Comparison of ENCODE assay signal across 1 mouse cellular context in genomic region chr2:181590471-181590870, GRCm38 (mm10).
TF ChIP-seq lines count a peak whose summit lies in the region.

No protein-coding gene starts in this region.

TF ChIP-seq in C2C12, 6 proteins besides CTCF, POLR2A, EP300 and RAD21:
- TF ChIP-seq MYOG (IDR thresholded peaks at IDR 0.05; ENCODE audit: control insufficient read depth, extremely low read depth, insufficient read length) (no peak), USF1 (IDR thresholded peaks at IDR 0.05; ENCODE audit: low read depth) (no peak), MYOD1 (IDR thresholded peaks at IDR 0.05; ENCODE audit: control insufficient read depth, insufficient read length, low read depth) (no peak), CEBPB (IDR thresholded peaks at IDR 0.05; ENCODE audit: low read depth) (no peak), FOSL1 (IDR thresholded peaks at IDR 0.05; ENCODE audit: insufficient read depth, low read length, poor library complexity, severe bottlenecking) (no peak), MAX (IDR thresholded peaks at IDR 0.05) (no peak)
TF ChIP-seq in C2C12: peak in this region for 0.
